Mouse (Mus musculus) lung, postnatal 0 days (tissue): ENCODE data around the gene Cars2. TPM values are rescaled to one million over a fixed set of nuclear protein-coding genes. Genes with fewer than 3 reads are reported as not detected.

Experiments
- ATAC-seq: fragments of 200-750 bp; cut with Nextera tagmentation; 2 replicates; pipeline ENCODE4 v1.8.0; 2017; ENCODE audit warnings: moderate library complexity
- DNase-seq: peaks from one replicate; pipeline ENCODE4 v3.0.0-alpha.2; 2016; ENCODE audit warnings: low spot score
- H3K27ac ChIP-seq: fragments of 300-500 bp; sonication (generic); 2 replicates; pipeline ENCODE4 v1.5.1; 2014; ENCODE audit warnings: antibody characterized with exemption, mild to moderate bottlenecking, low read length, mixed read lengths
- H3K27me3 ChIP-seq: fragments of 300-500 bp; sonication (generic); replicated peaks from 2 replicates; pipeline ENCODE4 v1.6.1; 2014; ENCODE audit warnings: low read length, mixed read lengths; ENCODE audit not compliant: insufficient read depth
- H3K36me3 ChIP-seq: fragments of 300-500 bp; sonication (generic); 2 replicates; pipeline ENCODE4 v1.6.1; 2014; ENCODE audit warnings: low read length, mixed read lengths; ENCODE audit not compliant: insufficient read depth
- H3K4me1 ChIP-seq: fragments of 300-500 bp; sonication (generic); 2 replicates; pipeline ENCODE4 v1.6.1; 2014; ENCODE audit warnings: antibody characterized with exemption, low read depth, low read length, mixed read lengths; ENCODE audit not compliant: insufficient read depth
- H3K4me2 ChIP-seq: fragments of 300-500 bp; sonication (generic); replicated peaks from 2 replicates; pipeline ENCODE4 v1.6.1; 2014; ENCODE audit warnings: low read depth, mild to moderate bottlenecking, low read length, moderate library complexity, mixed read lengths
- H3K4me3 ChIP-seq: fragments of 300-500 bp; sonication (generic); 2 replicates; pipeline ENCODE4 v1.5.1; 2014; ENCODE audit warnings: low read depth, low read length
- H3K9ac ChIP-seq: fragments of 300-500 bp; sonication (generic); replicated peaks from 2 replicates; pipeline ENCODE4 v1.6.1; 2014; ENCODE audit warnings: low read depth, mild to moderate bottlenecking
- H3K9me3 ChIP-seq: fragments of 300-500 bp; sonication (generic); 2 replicates; pipeline ENCODE4 v1.6.1; 2016; ENCODE audit warnings: low read length, mixed read lengths
- CTCF ChIP-seq: IDR thresholded peaks from 2 replicates; pipeline ENCODE4 v1.5.1; 2016; ENCODE audit warnings: antibody characterized with exemption, mild to moderate bottlenecking
- EP300 ChIP-seq: IDR thresholded peaks from 2 replicates; pipeline ENCODE4 v1.6.1; 2016; ENCODE audit warnings: antibody characterized with exemption, mild to moderate bottlenecking, control low read depth
- WGBS: fragments of 180-500 bp; shearing (Covaris S2); extraction: QIAGEN DNeasy Blood & Tissue Kit; methylation state at CpG from one replicate; pipeline ENCODE4 v1.1.7; 2014; 5-methylcytosine and 5-hydroxymethylcytosine counted together
- polyA plus RNA-seq: library from polyadenylated mRNA; unstranded; fragments of >200 nt; fragmentation: Nextera tagmentation; extraction: Ambion mirVana; gene quantifications from 2 replicates; pipeline ENCODE4 v1.2.1, GENCODE M21; 2015

Cars2 gene
- polyA plus RNA-seq, 1 experiment from 2014 or later, result 13.7 TPM

DNA sequence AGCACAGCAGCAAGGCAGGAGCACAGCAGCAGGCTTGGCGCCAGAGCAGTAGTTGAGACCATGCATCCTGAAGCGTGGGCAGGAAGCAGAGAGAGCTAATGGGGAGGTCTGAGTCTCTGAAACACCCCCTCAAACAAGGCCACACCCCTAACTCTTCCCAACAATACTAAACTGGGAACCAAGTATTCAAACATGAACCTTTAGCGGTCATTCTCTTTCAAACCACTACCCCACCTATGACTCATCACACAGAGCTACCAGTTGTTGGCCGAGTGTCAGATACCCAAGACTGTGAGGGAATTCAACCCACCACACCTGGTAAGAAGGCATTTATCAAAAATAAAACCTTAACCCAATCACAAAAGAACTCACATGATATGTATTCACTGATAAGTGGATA is 63.4 kb downstream of the Cars2 start:
- DNase-seq (no peak), ATAC-seq (no peak)
- no peak for TF ChIP-seq CTCF
- no peak for TF ChIP-seq EP300
- H3K4me2 ChIP-seq, result no peak overlapping the region
- no peaks in the 10 kb centered on the region for H3K36me3 ChIP-seq
- 60% methylated on average over 4 of the region's 4 CpGs for WGBS
- H3K9me3 ChIP-seq, result no peaks in the 10 kb centered on the region
- H3K9ac ChIP-seq, result no peak overlapping the region
- H3K27ac ChIP-seq, result no peak overlapping the region
- no peaks in the 10 kb centered on the region for H3K4me1 ChIP-seq
- H3K4me3 ChIP-seq, result no peak overlapping the region
- no peaks in the 10 kb centered on the region; the same call in 1 of the 2 replicates for H3K27me3 ChIP-seq

DNA sequence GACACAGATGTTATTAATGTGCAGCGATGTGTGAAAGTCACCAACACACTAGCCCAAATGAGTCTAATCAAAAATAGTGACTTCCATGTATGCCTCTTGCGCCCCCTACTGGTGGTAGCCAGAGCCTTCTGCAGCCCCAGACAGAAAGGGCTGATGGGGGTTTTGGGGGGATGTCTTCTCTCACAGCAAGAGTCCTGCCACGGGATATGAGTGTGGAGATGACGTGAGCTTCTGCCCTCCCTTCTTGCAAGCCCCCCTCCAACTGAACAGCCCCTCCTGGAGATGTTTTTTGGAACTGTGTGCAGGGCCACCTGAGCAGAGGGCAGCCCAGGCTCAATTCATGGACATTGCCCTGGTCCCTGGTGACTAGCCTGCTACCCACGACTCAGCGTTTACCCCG is 64.4 kb downstream of the Cars2 start:
- DNase-seq (peak; percentile 75), ATAC-seq (peak; percentile 43; the same call in 1 of the 2 replicates)
- no peak overlapping the region for H3K4me3 ChIP-seq
- H3K4me1 ChIP-seq, result no peaks in the 10 kb centered on the region
- TF ChIP-seq EP300 (no peak), CTCF (peak; percentile 95)
- no peaks in the 10 kb centered on the region for H3K9me3 ChIP-seq
- no peak overlapping the region for H3K4me2 ChIP-seq
- H3K27ac ChIP-seq, result no peak overlapping the region
- WGBS, result 23% methylated on average over 7 of the region's 7 CpGs
- H3K27me3 ChIP-seq, result no peaks in the 10 kb centered on the region; the same call in 1 of the 2 replicates
- H3K36me3 ChIP-seq, result no peaks in the 10 kb centered on the region
- no peak overlapping the region for H3K9ac ChIP-seq

DNA sequence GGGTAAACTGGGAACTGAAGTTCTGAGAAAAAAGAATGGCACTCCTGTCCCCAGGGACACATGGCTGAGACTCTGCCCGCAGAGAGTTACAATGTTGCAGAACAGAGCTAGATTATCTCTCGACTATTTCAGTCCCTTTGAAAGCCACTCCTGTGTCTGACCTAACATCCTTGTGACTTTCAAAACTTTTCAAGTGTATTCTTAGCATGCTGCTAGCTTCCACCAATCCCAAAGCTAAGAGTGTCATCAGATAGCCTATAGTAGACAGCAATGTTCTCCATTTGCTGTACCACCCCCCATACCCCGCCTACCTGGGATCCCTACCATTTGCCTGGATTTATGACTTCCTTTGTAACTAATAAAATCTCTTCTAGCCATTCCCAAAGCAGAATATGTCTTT is 68.0 kb downstream of the Cars2 start:
- H3K27ac ChIP-seq, result no peak overlapping the region
- no peak for DNase-seq

DNA sequence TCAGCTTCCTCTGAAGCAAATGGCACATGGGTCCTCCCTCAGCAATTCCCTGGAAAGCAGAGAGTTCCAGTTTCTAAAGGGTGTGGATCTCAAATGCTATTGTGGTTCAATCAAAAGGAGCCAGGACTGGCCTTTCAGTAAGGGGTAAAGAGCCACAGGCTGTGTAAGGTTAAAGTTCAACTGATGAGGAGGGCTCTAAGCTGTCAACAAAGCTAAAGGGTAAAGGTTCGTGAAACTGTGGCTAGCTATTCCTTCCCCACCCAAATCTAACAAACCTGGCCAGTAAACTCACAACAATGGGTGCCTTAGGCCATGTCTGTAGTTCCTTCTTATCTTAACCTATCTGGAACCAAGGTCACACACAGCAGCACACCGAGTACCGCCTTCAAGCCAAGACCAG is 68.7 kb downstream of the Cars2 start:
- H3K27ac ChIP-seq, result no peak overlapping the region
- no peak for TF ChIP-seq CTCF
- no peak for TF ChIP-seq EP300
- no peak overlapping the region for H3K4me3 ChIP-seq
- WGBS, result 78% methylated on average over 3 of the region's 3 CpGs
- no peaks in the 10 kb centered on the region for H3K36me3 ChIP-seq
- no peaks in the 10 kb centered on the region for H3K27me3 ChIP-seq
- no peak overlapping the region for H3K4me2 ChIP-seq
- no peak overlapping the region for H3K9ac ChIP-seq
- H3K4me1 ChIP-seq, result peaks cover 14% of the 10 kb centered on the region; the same call in 1 of the 2 replicates
- H3K9me3 ChIP-seq, result no peaks in the 10 kb centered on the region
- DNase-seq (no peak), ATAC-seq (no peak)

More for the DNA sequence above, 68.0 kb downstream of the Cars2 start:
- no peak for TF ChIP-seq CTCF
- TF ChIP-seq EP300, result no peak
- H3K4me3 ChIP-seq, result no peak overlapping the region
- WGBS, result 63% methylated on average over 3 of the region's 3 CpGs
- no peak overlapping the region for H3K9ac ChIP-seq
- no peaks in the 10 kb centered on the region for H3K36me3 ChIP-seq
- ATAC-seq, result no peak
- no peaks in the 10 kb centered on the region for H3K9me3 ChIP-seq
- no peaks in the 10 kb centered on the region for H3K27me3 ChIP-seq
- H3K4me1 ChIP-seq, result peaks cover 8% of the 10 kb centered on the region; the same call in 1 of the 2 replicates
- H3K4me2 ChIP-seq, result no peak overlapping the region

DNA sequence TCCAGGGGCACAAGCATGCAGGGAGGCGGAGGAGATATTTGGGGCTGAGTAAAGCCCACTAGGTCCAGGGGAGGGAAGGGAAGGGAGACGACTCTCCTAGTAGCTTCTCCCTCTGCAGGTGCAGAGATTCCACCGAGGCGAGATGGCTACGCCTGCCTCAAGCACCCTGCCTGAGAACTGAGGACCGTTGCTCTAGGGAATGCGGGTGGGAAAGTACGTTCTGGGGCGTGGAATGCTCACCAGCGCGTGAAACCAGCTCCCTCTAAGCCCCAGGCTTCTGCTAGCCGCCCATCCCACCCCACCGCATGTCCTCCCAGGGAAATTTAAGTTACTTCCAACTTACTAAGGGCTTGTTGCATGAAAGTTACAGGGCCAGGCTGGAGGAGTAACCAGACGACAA is 71.0 kb downstream of the Cars2 start:
- TF ChIP-seq EP300, result no peak
- TF ChIP-seq CTCF, result no peak
- Histone ChIP-seq H3K9ac (no peak overlapping the region), H3K27ac (0 out of 2 replicates have a peak overlapping the region, but pooled peaks have one; percentile 94), H3K36me3 (no peaks in the 10 kb centered on the region), H3K4me3 (0 out of 2 replicates have a peak overlapping the region, but pooled peaks have one; percentile 65), H3K27me3 (no peaks in the 10 kb centered on the region), H3K9me3 (no peaks in the 10 kb centered on the region), H3K4me2 (peak overlapping the region; percentile 99), H3K4me1 (peaks cover 18% of the 10 kb centered on the region)
- DNase-seq (no peak), ATAC-seq (no peak)
- 17% methylated on average over 14 of the region's 14 CpGs for WGBS

DNA sequence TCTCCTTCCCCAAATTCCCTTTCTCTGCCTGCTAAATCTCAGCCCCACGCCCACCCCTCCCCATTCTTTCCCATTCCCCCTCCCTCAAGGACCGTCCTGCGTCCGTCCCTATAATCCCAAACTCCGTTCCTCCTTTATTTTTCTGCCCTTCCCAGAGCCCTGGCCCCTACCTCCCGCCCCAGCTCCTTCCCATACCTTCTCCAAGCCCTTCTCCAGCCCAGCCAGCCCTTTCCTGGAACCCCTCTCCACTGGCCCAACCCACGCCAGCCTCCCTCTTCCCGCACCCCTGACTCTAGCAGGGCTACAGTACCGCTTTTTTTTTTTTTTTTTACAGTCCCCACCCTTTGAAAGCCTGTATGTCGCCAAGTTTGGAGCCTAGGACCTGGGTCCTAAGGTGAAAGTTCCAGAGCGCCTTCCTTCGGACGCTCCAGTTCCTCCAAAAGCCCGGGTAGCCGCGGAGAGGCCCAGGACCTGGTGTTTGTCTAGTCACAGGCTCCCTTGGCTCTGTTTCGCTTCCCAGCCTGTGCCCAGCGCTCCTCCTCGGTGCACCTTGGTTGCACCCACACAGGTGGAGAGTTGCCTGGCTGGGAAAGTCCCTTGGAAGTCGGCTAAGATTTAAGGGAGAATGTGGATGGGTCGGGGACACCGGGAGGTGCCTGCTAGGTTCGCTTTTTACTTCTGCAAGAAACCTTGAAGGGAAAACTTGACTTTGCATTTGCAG is 71.6 kb downstream of the Cars2 start:
- Histone ChIP-seq H3K9me3 (no peaks in the 10 kb centered on the region), H3K4me3 (peak overlapping the region; percentile 65), H3K9ac (no peak overlapping the region), H3K36me3 (no peaks in the 10 kb centered on the region), H3K4me2 (peak overlapping the region; percentile 99), H3K27ac (peak overlapping the region; percentile 94), H3K27me3 (no peaks in the 10 kb centered on the region), H3K4me1 (peaks cover 18% of the 10 kb centered on the region)
- ATAC-seq (no peak), DNase-seq (peak; percentile 32)
- no peak for TF ChIP-seq CTCF
- 5% methylated on average over 23 of the region's 23 CpGs for WGBS
